Mouse (Mus musculus): ENCODE measurements around the gene Rpia.

- TF ChIP-seq POLR2A (IDR thresholded peaks at IDR 0.05; ENCODE audit: extremely low read depth, insufficient read depth, low read length) (no peak), CTCF (IDR thresholded peaks at IDR 0.05; ENCODE audit: extremely low read depth, insufficient read depth, low read length) (no peak)
Observed at GRCm38 (mm10) chr6:70722298-70722697, 69.7 kb downstream of the Rpia start.
